Mouse (Mus musculus): ENCODE results near the gene Notch3. TPM values are rescaled to one million over a fixed set of nuclear protein-coding genes. Genes with fewer than 3 reads are reported as not detected.

The Notch3 gene
- polyA plus RNA-seq, 1 experiment from 2014 or later = 12.6 TPM

DNA sequence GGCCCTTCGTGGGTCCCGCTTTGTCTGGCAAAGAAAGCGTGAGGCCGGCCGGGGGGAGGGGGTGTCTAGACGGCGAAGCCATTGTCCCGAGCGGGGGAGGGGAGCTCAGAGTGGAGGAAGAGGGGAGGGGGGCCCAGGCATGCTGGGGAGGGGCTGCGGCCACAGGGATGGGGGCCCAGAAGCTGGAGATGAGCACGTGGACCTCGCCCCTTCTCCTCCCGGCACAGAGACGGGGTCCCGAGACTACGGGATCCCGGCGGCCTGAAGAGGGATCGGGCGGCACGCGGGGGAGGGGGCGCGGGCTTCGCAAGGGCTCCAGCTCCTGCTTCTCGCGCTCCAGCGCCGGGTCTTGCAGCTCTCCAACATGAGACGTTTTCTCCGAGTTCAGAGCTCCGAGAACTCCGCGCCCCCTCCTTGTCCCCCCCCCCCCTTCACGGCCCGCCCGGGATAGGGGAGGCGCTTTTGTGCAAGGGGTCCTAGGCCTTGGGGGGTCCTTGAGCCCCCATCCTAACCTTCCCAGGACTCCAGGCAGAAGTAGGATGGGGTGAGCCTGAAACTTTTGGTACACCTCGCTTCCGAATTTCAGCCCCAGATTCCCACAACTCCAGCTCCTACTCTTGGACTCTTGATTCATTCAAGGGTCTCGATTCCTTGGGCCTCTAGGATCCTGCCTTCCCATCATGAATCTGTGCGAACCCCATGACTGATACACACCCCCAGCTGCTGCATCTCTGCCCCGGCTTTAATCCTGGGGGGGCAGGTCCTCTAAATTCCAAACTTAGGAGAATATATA, 653 bp downstream of the Notch3 start:
- DNase-seq (ENCODE audit: low spot score) = peak; percentile 84

DNA sequence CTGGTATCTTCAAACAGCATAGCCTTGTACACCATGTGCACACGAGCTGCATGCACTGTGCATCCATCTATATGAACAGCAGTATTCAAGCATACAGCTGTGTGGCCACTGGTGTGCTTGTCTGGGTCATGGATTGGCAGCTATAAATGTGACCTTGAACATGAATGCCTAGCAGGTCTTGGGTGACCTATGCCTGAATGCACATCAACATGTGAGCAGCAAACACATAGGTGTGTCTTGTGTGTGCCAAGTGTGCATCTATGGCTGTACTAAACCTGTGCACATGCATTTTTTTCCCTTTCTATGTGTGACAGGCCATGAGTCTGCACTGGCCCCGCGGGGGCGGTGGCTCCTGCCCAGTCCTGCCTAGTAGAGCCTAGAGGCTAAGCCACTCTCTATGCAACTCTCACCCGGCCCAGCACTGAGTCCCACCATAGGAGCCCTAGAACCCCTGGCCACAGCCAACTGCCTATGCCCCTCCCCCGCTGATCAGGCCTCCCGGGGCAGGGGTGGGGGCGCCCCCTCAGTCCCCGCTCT, 1.3 kb downstream of the Notch3 start:
- peak; percentile 39 for DNase-seq (ENCODE audit: low spot score)

DNA sequence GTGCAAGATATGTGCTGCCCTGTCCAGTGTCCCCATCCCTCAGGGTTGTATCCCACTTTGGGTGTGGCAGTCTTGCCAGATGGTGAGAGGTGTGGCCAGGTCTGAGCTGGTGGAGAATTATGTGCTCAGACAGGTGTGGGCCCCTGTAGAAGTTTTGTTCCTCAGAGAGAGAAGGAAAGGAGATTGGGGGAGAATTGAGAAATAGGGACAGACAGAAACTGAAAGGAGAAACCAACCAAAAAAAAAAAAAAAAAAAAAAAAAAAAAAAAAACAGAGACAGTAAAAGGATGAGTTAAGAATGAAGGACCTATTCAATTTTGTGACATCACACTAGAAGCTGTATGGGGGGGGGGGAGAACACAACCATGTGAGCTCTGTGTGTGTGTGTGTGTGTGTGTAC, 1.9 kb downstream of the Notch3 start:
- no peak for DNase-seq (ENCODE audit: low spot score)

DNA sequence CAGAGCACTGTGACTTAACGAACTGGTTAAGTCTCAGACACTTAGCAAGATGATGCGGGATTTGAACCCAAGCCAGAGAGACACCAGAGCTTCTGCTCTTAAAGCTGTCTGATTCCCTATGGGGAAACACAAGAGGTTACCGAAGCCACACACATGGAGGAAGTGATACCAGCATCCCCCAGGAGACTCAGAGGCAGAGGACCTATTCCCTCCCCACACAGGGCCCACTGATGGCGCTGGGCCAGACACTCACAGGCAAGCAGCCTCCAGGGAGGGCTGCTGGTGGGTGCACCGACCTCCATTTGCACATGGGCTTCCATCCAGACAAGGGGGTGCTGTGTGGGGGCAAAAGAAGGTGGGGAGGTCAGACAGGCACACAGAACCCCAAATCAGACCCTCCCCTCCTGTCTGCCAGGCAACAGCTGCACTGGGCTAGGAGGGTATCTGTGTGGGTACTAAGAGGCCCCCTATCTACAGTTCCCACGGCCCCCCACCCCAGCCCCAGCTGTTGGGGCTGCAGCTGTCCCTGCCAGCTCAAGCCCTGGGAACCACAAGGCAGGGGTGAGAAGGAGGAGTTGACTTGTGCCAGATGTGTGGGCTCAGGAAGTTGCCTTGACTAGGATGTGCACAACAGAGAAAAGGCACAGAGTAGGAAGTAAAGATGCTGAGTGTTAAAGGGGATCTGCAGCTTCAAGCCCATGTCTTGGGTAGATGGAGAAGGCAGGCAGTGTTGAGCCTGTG, 2.6 kb downstream of the Notch3 start:
- DNase-seq (ENCODE audit: low spot score) = peak; percentile 95

DNA sequence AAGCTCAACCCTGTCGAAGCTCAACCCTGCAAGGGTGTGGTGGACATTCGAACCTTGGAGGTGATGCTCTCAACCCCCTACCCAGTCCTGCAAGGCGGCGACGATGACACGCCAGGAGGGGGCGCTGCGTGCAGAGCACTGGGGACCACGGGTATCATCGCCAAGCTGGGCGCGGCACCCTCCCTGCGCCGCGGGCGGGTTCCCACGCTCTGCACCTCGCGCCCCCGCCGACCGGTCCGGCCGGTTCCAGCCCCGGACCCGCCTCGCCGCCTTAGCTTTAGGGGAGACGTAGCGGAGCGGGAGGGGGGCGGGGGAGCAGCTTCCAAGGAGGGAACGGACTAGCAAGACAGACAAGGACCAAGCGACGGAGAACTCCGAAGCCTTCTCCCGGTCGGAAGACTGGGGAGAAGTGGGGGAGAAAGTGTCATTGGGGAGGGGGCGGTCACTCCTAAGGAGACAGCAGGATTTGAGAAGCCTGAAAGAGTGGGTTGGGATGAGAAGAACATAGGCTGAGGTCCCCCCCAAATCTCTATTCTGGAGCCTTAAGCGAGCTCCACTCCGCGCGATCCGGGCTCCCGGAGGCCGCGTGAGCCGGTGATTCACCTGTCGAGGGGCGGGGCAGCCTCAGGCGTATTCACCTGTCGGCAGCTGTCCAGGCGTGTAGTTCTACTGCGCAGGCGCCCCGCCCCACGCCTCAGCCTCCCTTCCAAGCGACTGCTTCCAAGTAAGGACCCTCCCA, 4.4 kb downstream of the Notch3 start:
- peak; percentile 80 for DNase-seq (ENCODE audit: low spot score)

DNA sequence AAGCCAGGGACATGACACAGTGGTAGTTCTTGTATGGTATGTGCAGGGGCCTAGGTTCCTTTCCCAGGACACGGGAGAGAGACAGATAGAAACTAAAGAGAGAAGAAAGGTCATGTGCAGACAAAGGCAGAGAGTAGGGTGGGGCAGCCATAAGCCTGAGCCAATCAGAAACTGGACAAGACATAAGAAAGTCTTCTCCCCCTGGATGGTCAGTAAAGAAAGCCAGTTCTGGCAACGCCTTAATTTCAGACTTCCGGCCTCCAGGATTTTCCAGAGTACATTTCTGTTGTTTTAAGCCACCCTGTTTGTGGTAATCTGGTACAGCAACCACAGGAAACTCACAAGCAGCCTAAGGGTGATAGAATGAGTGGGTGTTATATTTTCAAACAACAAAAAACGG, 5.8 kb downstream of the Notch3 start:
- DNase-seq (ENCODE audit: low spot score) = no peak

DNA sequence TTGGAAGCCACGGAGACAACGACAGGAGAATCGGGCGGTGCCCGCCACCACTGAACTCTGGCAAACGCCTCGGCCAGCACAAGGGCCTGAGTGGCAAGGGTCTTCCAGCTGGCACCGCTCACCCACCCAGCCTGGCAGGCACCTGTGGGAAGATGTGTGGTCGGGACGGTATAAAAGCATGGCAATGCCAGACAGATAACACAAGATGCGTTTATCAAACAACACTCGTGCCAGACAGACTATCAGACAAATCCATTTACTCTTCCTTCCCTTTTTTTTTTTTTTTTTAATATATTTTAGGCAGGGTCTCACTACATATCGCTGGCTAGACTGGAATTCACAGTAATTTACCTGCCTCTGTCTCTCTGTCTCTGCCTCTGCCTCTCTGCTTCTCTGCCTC, 7.8 kb downstream of the Notch3 start:
- no peak for DNase-seq (ENCODE audit: low spot score)

DNA sequence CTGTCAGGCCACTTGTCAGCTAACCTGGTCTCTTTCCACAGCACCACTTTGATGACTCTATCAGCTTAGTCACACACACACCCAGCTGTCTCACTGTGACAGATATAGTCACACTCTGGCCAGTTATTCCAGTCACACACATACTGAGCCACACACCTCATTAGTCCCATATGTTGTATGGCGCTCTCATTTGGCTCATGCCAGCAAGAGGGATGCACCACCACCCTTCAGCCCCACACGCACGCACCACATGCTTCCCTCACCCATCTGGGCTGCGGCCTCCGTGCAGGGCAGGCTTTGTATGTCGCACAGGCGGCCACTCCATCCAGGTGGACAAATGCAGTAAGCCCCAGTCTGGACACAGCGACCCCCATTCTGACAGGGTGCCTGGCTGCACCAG, 19.9 kb downstream of the Notch3 start:
- no peak for DNase-seq (ENCODE audit: low spot score)

DNA sequence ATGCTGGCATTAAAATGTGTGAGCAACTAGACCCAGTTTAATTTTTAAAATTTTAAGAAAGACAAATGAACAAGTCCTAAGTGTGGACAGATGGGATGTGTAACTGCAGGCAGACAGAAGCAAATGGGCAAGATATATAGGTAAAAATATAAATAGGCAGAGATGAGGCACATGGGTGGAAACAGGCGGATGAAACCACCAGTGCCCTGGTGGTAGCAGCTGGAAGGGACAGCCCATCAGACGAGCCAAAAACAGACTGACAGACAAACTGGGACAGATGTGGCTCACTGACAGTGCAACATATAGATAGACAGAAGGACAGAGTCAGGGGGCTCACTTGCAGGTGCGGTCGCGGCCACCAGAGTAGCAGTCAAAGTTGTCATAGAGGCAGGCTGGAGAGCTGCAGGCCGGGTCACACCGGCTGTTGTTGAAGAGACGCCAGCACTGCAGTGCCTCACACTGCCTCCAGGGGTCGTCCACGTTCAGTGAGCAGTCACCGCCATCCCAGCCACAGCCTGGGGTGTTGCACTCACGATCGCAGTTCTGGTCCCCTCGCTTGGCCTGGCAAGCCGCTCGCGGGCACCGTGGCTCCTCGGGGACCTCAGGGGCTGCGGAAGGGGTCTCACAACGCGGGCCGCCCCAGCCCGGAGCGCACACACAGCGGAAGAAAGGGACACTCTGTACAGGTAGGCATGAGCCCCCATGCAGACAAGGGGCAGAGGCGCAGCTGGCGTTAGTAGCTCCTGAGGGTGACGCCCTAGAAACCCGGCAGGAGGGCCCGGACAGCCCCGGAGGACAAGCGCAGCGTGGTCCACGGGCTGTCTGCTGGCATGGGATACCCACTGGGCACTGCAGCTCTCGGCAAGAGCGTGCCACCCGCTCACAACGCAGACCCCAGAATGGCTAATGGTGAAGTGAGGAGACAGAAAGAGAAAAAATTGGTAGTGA, 23.5 kb downstream of the Notch3 start:
- peak; percentile 84 for DNase-seq (ENCODE audit: low spot score)

DNA sequence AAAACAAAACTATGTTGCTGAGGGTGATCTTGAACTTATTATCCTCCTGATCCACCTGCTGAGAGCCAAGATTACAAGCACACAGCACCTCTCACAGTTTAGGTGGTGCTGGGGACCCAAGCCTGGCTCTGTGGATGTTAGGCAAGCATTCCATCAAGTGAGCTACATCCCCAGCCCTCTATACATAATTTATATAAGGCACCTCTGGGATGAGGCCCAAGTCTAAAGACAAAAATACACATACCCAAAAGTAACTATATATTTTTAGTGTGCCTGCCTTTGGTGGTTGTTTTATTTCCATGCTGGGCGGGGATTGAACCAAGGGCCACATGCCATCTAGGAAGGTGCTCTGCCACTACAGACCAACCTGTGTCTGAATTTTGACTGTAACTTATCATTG, 24.4 kb downstream of the Notch3 start:
- DNase-seq (ENCODE audit: low spot score) = no peak

DNA sequence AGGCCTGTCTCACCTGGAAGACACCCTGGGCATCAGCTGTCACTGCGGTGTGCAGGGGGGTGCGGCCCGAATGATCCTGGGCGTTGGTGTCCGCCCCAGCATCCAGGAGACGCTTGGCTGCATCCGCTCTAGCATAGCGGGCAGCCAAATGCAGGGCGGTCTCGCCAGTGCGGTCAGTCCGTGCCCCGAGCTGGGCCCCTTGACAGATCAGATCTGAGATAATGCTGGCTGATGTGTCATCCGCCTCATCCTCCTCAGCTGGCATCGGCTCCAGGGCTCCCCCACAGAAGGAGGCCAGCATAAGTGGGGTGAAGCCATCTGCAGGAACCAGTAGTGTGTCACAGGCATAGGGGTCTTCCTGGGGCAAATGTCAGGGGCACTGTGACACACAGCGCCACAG, 33.3 kb downstream of the Notch3 start:
- DNase-seq (ENCODE audit: low spot score) = no peak

DNA sequence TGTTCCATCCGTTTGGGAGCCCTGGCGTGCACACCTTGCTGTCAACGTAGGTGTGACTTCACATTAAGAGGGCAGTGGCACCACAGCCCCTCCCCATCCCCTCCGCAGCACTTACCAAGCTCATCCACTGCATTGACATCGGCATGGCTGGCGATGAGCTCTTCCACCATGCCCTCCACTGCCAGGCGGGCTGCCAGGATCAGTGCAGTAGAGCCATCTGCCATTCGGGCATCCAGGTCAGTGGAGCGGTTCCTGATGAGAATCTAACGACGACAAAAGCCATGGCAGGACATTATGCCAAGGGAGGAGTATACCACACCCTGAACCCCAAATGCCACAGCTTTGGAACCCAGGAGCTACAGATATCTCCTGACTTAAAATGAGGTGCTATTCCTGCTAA, 34.6 kb downstream of the Notch3 start:
- DNase-seq (ENCODE audit: low spot score) = no peak

DNA sequence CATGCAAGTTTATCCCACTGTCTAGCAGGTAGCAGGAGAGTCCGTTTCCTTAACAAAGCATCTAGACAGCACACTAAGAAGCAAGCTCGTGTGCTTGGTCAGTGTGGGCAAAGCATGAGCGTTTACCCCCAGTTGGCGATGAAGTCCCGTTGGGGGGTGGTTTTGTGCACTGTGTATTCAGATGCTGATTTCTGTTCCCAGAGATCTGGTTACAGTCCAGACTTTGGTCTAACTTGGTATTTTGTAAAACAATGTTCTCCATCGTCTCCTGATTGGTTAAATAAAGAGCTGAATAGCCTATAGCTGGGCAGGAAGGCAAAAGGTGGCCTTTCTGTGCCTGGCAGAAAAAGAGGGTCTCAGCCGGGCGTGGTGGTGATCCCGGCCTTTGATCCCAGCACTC, 36.1 kb downstream of the Notch3 start:
- DNase-seq (ENCODE audit: low spot score) = no peak

DNA sequence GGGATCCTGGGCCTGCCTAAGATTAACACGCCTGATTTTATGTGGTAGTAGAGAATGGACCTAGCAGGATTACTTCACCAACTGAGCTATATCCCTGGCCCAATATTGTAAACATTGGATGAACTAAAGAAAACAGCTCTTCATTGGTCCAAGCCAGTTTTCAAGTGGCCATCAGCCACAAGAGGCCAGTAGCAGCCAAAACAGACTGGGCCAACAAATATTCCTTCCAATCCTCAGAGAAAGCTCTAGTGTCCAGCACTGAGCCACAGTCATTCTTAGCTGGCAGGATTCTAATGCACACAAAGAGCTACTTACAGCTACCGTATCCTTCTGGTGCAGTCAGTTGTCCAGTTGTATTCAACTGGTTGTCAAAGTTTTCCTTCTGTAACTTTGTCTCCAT, 39.5 kb downstream of the Notch3 start:
- no peak for DNase-seq (ENCODE audit: low spot score)

DNA sequence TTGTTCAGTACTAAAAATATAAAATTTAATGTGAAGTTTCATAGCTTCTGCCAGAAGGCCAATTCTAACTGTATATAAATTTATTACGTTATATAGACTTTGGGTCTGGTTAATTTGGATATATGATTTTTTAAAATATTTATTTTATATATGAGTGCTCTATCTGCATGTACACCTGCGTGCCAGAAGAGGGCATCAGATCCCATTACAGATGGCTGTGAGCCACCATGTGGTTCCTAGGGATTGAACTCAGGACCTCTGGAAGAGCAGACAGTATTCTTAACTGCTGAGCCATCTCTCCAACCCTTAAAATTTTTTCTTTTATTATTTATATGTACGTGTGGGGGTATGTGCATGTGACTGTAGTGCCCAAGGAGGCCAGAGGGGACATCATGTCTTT, 41.2 kb downstream of the Notch3 start:
- DNase-seq (ENCODE audit: low spot score) = no peak

DNA sequence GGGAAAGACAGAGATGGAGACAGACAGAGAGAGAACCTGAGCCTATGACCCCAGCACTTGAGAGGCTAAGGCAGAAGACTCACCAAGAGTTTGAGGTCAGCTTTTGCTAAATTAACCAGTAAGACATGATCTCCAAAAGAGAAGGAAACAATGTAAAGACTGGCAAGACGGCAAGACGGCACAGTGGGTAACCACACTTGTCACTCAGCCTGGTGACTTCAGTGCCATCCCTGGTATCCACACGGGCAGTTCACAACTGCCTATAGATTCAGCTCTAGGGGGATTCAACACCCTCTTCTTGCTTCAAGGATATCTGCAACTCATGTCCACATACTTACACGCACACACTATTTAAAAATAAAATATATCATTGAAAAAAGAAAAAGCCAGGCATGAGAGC, 43.1 kb downstream of the Notch3 start:
- no peak for DNase-seq (ENCODE audit: low spot score)

DNA sequence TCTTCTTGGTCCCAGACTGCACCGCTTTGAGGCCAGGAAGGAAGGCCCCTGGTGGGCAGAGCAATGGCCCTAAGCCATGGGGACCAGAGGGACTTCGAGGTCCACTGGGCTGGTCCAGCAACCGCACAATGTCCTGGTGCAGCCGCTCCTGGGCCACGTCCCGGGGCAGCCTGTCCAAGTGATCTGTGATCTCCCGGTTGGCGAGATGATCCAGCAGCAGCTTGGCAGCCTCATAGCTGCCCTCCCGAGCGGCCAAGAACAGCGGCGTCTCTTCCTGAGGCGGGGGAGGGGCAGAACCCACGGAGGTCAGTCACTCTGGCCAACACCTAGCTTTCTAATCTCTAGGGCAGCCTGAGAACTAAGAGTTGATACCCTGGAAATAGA, 44.1 kb downstream of the Notch3 start:
- no peak for DNase-seq (ENCODE audit: low spot score)

DNA sequence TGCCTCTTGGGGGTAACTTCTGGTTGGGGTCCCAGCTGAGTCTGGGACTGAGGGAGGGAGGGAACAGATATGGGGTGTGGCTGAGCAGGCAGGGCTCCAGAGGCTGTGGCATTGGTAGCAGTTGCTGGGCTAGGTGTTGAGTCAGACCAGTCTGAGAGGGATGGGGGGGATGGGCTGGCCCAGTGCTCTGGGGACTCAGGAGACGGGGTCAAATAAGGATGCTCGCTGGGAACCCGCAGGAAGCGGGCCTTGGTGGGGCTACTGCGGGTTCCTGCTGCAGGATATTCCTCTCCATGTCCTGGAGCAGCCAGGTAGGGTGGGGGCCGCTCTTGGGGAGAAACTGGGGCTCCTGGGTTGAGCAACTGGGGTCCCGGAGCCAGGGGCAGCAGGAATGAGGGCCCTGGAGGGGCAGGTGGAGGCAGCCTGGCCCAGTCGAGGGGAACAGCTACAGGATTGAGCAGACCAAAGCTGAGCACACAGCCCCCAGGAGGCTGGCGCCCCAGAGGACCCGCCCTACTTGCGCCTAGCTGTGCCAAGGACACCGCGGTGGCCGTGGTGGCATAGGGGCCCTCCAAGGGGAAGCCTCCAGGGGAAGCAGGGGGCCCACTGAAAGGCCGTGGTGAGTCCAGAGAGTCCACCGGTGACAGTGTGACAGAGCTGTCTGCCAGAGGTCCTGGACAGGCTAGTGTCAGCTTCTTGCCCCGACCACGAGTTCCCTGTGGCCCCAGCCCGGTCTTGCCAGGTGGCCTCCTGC, 44.6 kb downstream of the Notch3 start:
- DNase-seq (ENCODE audit: low spot score) = no peak

DNA sequence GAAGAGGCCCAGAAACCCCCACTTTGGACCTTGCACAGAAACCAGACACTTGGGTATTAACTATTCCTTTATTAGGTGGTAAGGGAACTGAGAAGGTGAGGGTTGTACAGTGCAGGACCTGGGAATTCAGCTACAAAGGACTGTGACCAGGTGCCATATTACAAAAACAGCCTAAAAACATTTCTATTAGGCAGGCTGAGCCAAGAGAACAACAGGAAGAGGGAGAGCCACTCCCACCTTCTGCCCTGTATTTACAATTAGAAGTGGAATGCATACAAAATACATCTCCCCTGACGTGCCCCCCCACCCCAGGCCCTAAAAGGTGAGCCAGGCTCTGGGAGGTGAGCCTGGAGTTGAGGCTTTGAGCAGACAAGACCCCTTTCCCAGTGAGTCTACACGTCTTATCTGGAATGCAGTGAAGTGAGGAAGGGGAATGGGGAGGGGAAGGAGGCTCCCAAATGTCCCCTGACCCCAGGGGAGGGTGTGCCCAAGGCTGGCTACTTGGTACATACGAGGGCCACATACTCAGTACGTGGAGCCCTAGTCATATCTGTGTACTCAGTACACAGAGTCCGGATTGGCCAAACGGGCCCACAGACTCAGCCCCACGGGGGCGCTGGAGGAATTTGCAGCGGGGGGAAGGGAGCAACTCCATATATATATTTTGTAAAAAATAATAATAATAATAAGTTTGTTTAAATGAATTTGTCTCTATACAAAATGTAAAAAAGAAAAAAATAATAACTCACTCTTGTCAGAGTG, 45.7 kb downstream of the Notch3 start:
- DNase-seq (ENCODE audit: low spot score) = no peak
